Mouse (Mus musculus) erythroblast, embryonic 14.5 days (primary cell): Measurements from ENCODE around the gene Actr8.

Experiments
- GATA1 ChIP-seq: IDR thresholded peaks from 2 replicates; pipeline ENCODE4 v1.6.1; 2012; ENCODE audit warnings: low read length, inconsistent platforms, mixed read lengths
- TAL1 ChIP-seq: IDR thresholded peaks from 3 replicates; pipeline ENCODE4 v1.6.1; 2012; ENCODE audit warnings: low read length, inconsistent platforms, mixed read lengths

DNA sequence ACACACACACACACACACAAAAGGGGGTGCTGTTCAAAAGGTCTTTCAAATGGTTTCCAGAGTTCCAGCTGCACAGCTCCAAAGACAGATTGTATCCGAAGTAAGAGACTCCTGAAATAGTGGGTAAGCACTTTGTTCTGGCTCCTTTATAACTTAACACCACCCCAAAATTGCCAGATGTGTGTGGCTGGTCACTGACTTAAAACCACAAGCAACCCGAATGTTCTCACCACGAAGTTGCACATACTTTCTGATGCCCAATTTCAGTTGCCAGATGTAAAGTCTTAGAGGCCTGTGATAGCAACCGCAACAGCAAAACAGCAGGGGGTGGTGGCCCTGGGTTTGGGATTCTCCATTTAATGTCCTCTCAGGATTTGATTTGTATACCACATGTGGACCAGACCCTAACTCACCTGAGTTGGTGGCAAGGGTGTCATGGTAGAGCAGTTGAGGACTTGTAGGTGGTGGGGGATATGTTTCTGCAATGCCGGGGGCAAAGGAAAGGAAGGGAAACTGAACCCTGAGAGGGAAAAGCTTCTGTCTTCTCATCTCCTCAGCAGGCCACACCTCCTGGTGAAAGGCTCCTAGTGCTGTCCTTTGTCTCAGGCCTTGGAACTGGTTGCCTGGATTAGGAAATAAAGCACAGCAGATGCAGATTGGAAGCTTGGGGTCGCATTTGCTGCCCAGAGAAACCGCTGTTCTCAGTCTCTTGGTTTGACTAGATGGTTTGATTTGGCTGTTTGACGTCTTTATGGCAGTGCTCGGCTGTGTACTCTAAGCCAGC is 41.8 kb downstream of the Actr8 start:
- TF ChIP-seq GATA1, result no peak
- no peak for TF ChIP-seq TAL1
